Mouse (Mus musculus): ENCODE measurements around the gene Ints12.

The Ints12 gene

DNA sequence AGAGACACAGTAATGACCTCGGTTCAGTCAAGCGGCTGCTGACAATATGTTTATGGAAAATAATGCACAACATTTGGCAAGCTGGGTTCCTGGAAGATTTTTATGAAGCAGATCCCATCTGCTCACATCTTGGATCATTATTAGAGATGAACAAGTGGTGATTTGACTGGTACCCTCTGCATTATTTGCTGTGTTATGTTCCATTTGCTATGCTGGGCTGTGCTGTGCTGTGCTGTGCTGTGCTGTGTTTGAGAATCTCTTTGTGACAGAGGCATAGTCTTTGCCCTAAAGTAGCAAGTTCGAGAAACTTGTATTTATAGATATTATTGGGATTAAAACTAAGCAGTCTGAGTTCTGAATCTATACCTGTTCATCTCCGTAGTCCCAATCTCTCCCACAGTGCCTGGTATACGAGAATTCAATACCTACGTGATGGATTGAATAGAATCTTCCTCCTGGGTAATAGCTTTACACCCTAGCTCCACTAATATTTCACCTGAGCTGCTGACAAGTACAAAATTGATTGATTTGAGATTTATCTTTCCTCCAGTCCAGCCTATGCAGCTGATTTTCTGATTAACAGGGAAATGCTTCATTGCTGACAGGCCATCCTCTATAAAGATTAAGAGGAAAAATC is 53.0 kb downstream of the Ints12 start:
- DNase-seq (ENCODE audit: low read depth, low spot score) = no peak

DNA sequence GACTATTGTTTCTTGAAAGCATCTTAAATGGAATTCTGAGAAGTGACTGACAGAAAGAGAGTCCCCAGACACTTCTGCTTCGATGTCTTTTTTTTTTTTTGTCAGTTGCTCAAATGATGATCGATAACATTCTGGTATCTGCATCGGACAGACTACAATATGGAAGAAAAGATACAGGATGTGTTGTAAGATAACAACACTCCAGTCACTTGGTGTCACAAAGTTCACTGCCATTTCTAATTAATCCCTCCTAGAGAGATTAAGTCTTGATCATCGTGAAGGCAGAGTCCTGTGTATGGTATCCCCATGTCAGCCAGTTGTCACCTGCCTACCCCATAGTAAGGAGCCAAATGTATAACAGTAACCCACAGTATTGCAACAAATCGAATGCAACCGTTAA is 60.0 kb downstream of the Ints12 start:
- no peak for DNase-seq (ENCODE audit: low read depth, low spot score)

DNA sequence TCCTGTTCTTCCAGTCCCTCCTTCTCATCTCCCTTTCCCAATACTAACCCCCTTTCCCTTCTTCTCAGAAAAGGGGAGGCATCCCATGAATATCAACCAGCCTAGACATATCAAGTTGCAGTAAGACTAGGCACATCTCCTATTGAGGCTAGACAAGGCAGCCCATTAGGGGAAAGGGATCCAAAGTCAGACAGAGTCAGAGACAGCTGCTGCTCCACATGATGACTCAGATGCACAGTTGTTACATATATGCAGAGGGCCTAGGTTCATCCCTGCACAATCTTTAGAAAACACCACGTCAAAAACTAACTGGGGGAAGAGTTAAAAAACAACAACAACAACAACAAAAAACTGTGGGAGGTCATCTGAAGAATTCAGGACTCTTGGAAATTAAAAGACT is 61.2 kb downstream of the Ints12 start:
- DNase-seq (ENCODE audit: low read depth, low spot score) = no peak

DNA sequence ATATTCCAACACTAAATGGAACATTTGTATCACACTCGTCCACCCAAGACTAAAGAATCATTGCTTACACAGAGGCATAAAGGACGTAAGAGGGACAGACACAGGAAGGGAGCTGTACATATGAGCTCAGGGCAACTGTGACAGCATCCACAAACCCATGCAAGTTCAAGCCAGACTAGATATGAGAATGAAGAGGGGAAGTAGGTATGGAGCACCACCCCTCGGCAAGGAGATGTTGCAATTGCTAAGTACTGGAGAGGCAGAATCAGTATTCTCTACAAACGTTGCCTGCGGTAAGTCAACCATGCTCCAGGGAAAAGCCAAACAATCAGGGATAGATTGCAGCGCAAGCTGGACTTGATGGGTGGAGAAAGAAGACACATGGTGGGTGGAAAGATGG is 62.0 kb downstream of the Ints12 start:
- no peak for DNase-seq (ENCODE audit: low read depth, low spot score)

DNA sequence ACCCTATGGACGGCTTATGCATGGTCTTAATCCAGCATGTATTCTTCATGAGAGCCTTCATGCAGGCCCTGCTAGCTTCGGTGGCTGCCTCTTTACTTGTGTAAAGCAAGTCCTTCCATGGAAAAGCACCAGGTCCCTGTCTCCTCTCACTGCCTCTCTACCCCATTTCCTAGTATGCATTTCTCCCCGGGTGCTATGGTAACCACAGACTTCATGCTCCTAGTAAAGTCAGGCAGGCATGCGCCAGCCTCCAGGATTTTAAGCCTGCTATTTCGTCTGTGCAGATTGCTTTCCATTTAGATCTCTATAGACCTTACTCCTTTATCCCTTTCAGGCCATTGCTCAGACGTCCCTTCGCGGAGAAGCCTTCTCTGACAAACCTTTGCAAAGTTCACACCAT is 63.0 kb downstream of the Ints12 start:
- no peak for DNase-seq (ENCODE audit: low read depth, low spot score)

DNA sequence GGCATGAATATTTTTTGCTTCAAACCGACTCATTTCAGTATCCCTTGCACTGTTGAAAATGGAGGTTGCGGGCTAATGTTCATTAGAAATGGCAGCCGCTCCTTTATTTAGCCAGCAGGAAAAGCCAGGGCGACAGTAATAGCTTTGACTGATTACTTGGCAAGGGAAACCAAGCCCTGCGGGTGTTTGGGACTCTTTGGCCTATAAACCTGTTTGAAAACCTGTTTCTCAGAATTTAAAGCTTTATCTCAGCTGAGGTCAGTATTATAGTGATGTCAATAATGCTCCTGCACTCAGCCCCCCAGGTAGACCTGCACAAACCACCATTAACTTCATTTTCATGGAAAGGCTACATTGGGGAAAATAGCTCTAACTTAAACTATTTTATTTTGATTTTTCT is 66.6 kb downstream of the Ints12 start:
- DNase-seq (ENCODE audit: low read depth, low spot score) = no peak

Measured in mesoderm, embryonic 11.5 days (tissue).